Mouse (Mus musculus): ENCODE results near the gene Zfp385c.
"Not testable (repeated sequence)": the region's sequence is repeated elsewhere in the genome, so short reads cannot be mapped to it uniquely, and the experiment has no call there.

Zfp385c gene

DNA sequence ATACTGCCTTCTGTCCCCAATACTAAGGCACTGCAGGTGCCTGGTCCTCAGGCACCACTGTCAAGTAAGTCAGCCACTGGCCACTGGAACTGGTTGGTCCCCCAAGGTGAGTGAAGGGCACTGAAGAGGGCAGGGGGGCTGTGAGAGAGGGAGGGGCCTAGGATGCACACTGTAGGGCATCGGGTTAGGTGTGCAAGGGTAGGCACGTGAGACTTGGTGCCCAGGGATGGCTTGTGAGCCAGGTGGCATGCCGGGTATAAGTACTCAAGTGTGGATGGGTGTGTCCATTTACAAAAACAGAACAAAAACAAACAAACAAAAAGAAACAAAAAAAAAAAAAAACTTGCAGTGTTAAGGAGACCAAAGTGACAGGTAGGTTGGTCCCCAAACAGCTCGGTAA, 3.8 kb downstream of the Zfp385c start:
- no peak for DNase-seq (ENCODE audit: low spot score in 2 of 2)

GRCm38 (mm10) chr11:100687265-100687664, 5.0 kb downstream of the Zfp385c start:
- DNase-seq (ENCODE audit: low spot score in 2 of 2) = no peak

DNA sequence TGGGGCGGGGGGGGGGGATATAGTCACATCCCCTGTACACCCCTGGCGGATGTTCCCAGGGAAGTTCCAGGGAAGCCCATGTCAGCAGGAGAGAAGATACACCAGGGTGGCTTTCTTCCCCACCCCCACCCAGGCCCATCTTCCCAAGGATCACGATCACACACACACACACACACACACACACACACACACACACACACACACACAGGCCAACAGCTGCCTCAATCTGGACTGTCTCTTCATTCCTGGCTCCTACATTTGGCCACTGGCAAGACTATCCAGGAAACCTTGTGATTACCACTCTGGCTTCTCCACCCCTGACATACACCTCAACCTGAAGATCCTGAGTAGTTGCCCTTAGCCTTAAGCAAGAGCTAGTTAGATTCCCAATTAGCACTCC, 6.9 kb downstream of the Zfp385c start:
- DNase-seq (ENCODE audit: low spot score in 2 of 2) = no peak

DNA sequence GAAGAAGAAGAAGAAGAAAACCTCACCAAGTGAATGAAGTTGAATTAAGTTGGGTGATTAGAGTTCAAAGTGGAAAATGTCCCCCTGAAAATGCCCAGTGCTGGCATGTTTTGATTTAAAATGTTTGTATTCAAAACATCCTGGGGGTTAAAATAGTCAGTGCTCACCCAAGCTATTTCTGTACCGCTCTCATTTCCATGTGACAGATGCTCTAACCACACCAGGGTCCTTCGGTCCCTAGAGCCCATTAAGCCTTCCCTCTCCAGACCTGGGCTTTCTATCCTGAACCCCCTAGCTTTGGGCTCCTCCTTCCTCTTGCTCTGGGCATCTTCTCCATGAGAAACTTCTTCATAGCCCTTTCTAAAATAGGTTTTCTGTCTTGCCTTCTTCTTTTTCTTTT, 8.2 kb downstream of the Zfp385c start:
- DNase-seq (ENCODE audit: low spot score in 2 of 2) = no peak

- no peak for DNase-seq (ENCODE audit: low spot score in 2 of 2)
These were observed 9.7 kb downstream of the Zfp385c start for GRCm38 (mm10) chr11:100682526-100682925.

GRCm38 (mm10) chr11:100681826-100682225, 10.4 kb downstream of the Zfp385c start:
- DNase-seq (ENCODE audit: low spot score in 2 of 2) = no peak

- no peak for DNase-seq (ENCODE audit: low spot score in 2 of 2)
These were observed 14.4 kb downstream of the Zfp385c start for GRCm38 (mm10) chr11:100677810-100678209.

- peak; percentile 50 to 63 for DNase-seq (ENCODE audit: low spot score in 2 of 2)
These were observed 19.1 kb downstream of the Zfp385c start for GRCm38 (mm10) chr11:100673169-100673568.

DNA sequence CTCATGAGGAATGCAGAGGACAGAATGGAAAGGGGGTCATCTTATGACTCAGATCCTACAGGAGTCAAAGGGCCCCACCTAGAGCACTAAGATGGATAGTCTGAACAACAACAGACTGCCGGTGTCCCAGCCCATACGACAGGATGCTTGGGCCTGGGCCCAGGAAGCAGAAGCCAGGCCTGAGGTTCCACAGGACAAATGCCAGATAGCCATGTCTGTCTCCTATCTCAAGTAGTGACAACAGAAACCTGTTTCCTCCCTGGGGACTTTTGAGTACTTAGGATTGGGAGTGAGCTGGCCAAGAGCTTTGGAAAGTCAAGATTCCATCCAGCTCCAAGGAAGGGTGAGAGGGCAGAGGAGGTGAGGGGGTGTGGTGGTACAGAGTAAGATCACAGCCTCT, 20.3 kb downstream of the Zfp385c start:
- DNase-seq (ENCODE audit: low spot score in 2 of 2) = peak; percentile 54 to 69

GRCm38 (mm10) chr11:100671049-100671448, 21.2 kb downstream of the Zfp385c start:
- no peak for DNase-seq (ENCODE audit: low spot score in 2 of 2)

DNA sequence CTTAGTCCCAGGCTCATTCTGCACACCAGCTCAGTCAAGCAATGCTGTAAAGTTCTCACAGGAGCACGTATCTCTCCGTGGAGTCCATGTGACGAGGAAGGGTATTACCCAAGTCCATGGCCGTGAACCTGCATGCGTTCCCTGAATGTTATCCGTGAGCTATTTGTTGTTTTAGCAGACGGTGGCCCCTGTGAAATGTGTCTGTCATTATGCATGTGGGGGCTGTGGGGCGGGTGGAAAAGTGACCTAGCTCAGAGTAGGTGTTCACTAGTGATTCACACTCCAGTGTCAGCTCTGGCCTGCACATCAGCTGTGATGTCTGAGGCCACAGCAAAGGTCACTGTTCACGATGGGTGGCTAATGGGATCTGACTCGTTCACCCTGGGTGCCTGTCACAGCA, 32.4 kb downstream of the Zfp385c start:
- no peak for DNase-seq (ENCODE audit: low spot score in 2 of 2)

GRCm38 (mm10) chr11:100656458-100656857, 35.8 kb downstream of the Zfp385c start:
- no peak for DNase-seq (ENCODE audit: low spot score in 2 of 2)

DNA sequence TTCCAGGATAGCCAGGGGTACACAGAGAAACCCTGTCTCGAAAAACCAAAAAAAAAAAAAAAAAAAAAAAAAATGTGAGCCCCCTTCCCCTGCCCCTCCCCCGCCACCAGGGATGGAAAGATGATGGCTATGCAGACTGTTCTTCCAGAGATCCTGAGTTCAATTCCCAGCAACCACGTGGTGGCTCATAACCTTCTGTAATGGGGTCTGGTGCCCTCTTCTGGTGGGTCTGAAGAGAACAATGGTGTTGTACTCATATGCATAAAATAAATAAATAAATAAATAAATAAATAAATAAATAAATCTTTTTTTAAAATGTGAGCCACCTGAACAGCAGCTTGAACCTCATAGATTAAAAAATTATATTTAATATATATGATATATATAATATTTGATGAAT, 36.7 kb downstream of the Zfp385c start:
- DNase-seq (ENCODE audit: low spot score in 2 of 2) = not testable (repeated sequence)

- no peak for DNase-seq (ENCODE audit: low spot score in 2 of 2)
These were observed 40.5 kb downstream of the Zfp385c start for GRCm38 (mm10) chr11:100651748-100652147.

DNA sequence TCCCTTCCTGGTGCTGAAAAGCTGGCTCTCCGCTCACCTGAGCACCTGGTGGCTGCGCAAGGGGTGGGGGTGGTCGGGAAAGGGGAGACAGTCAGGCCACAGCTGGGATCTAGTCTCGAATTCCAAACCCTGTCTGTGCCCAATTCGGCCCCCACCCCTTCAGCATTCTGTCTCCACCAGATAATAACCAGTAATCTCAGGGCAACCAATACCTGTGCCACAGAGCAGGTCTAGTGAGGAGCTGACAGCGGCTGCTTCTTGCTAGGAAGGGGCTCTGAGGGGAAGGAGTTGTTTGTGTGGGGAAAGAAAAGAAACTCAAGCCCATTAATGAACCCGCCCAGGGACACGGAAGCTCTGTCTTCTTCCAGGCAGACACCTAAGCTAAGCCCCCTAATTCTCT, 41.0 kb downstream of the Zfp385c start:
- DNase-seq (ENCODE audit: low spot score in 2 of 2) = no peak

DNA sequence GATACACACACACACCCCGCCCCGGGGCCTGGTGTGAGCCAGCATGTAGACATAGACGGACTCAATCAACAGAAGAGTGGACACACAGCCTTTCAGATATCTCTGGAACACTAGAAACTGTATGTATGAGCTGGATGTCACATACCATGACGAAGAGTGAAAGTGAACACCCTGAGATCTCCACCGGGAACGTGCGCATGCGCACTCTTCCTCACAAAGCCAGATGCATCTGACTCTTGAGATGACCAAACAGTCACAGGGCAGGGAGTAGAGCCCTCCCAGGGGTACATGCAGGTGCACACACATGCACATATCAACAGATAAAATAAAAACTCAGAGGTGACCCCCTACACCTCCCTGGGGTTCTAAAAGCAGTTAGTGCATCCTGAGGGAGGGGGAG, 43.9 kb downstream of the Zfp385c start:
- DNase-seq (ENCODE audit: low spot score in 2 of 2) = no peak

DNA sequence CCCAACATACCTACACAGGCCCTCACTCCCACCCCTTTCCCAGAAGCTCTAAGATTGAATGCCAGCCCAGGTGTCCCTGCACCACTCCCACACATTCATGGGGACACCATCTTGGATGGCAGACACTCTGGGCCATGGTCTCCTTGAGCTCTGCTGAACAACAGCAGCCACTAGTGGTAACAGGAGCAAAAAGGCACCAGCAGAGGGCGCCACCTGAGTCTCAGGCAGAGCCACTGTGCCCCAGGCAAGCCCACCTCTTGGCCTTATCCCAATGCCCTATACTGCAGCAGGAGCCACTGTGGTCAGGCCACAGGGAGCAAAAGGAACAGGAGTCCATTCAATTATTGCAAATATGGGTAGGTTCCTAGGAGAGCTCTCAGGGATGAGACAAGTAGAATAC, 46.0 kb downstream of the Zfp385c start:
- DNase-seq (ENCODE audit: low spot score in 2 of 2) = no peak

DNA sequence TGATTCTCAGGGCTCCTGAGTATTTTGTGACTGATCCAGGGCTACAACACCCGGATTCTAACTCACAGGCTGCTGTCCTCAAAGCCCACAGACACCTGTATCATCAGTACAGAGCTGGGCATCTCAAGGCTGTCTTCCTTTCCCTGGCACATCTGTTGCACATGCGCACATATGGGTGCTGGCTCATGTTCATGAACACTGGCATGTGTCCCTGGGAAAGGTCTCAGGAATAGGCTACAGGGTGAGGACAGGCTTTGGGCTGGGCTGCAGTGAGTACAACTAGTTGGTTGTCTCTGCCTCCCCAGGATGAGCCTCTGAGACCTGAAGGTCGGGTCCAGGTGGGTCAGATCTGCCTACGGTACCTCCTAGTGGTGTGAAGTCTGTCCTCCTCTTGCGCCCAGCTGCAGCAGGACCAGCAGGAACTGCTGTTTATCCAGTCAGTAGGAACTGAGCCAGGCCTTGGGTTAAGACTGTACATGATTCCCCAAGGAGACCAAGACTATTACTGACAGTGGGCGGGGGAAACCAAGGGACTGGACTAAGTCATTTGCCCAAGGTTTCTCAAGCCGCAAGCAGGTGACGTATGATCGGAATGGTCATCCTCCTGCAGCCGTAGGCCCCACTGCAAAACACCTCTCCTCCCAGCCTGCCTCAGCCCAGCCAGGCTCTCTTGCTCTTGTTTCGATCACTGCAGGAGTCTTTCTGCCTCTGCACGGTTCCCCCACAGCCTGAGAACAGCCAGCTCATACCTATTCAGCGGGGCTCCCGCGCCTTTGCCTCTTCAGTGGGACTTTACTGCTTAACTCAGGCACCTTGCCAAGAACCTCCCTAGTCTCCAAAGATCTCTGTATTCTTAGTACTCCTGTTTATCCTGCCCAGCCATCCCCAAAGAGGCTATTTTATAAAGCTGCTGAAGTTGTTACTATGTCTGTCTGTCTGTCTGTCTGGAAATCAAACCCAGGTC, 48.4 kb downstream of the Zfp385c start:
- DNase-seq (ENCODE audit: low spot score in 2 of 2) = no peak

- DNase-seq (ENCODE audit: low spot score in 2 of 2) = no peak
These were observed 51.9 kb downstream of the Zfp385c start for GRCm38 (mm10) chr11:100640159-100640906.

- DNase-seq (ENCODE audit: low spot score in 2 of 2) = no peak
These were observed 57.7 kb downstream of the Zfp385c start for GRCm38 (mm10) chr11:100634530-100634929.

DNA sequence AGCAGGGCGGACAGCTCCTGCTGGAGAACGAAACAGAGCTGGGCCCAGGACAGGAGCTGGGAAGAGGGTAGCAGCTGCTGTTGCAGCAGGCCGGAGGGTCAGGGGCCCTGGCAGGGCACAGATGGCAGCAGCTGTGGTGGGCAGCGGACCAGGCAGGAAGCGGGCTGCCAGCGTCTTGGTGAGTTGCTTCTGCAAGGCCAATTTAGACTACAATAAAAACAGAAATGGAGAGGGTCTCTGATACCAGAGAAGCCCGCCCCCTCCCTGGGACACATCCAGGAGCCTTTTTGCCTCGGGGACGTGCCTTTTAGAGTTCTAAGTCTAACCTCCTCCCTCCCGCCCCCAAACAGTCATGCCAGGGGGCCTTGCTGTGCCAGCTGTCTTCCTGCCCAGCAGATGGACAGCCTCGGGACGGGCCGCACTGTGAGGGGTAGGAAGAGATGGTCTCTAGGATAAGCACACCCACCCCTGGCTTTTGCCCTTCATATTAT, 63.3 kb downstream of the Zfp385c start:
- DNase-seq (ENCODE audit: low spot score in 2 of 2) = no peak

GRCm38 (mm10) chr11:100628056-100628455, 64.2 kb downstream of the Zfp385c start:
- DNase-seq (ENCODE audit: low spot score in 2 of 2) = no peak
